Mouse (Mus musculus): Measurements from ENCODE around the gene Slc30a2.

DNA sequence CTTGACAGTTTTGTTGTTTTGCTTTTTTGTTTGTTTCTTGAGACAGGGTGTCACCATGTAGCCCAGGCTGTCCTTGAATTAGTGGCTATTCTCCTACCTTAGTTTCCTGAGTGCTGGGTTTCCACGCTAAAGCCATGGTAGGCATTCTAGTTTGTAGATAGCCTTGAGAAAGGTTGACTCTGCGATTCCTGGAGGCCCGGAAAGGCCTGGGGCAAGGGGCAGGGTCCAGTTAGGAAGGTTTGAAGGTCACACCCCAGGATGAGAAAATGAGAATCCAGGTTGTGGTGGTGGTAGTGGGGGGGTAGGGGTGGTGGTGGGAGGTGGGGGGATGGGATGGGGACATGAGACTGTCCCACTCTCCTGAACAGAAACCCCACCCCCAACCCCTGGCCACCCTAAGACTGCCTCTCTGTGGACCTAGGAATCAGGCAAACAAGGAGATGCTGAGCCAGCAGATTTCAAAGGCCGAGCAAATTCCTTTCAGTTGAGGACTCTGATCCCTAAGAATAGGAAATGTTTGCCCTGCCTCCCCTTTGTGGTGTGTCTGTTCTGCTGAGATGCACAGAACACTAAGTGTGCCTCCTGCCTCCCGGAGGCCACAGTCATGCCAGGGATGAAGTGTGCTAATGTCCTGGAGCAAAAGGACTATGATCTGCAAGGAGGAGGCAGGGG lies 16.0 kb upstream of the Slc30a2 start:
- TF ChIP-seq GATA1 (IDR thresholded peaks at IDR 0.05; ENCODE audit: borderline replicate concordance, low read length): no peak
- no peak for TF ChIP-seq FLI1 (IDR thresholded peaks at IDR 0.05; ENCODE audit: low read length)
